9 mouse cellular contexts compared by ENCODE assay signal in genomic region chr2:179799906-179800532, GRCm38 (mm10).
DNase-seq lines count a peak whose midpoint lies in the region; ATAC-seq lines count a peak whose summit lies in the region.
"Had no signal": no experiment of that assay in that cellular context is flagged by ENCODE, and none has a peak within 500 bp of the region (broad histone marks: within the 10 kb centered on the region; RNA-seq: fewer than 3 reads in every experiment).

No protein-coding gene starts in this region.

- no peak overlapping the region for H3K4me2 ChIP-seq in forebrain, embryonic 12.5 days
- H3K4me2 ChIP-seq in forebrain, embryonic 11.5 days (ENCODE audit: low read depth, low read length, severe bottlenecking), result no peak overlapping the region
- H3K4me2 ChIP-seq in midbrain, embryonic 14.5 days (ENCODE audit: low read length), result no peak overlapping the region
- no peak overlapping the region for H3K4me2 ChIP-seq in midbrain, embryonic 11.5 days
- H3K4me2 ChIP-seq: limb, embryonic 13.5 days had no signal

- no peaks in the 10 kb centered on the region for H3K27me3 ChIP-seq in forebrain, embryonic 12.5 days
- no peaks in the 10 kb centered on the region for H3K27me3 ChIP-seq in forebrain, embryonic 11.5 days (ENCODE audit: control insufficient read depth, insufficient read depth, low read length)
- no peaks in the 10 kb centered on the region for H3K27me3 ChIP-seq in midbrain, embryonic 14.5 days (ENCODE audit: control insufficient read depth, insufficient read depth, low read length)
- no peaks in the 10 kb centered on the region for H3K27me3 ChIP-seq in midbrain, embryonic 11.5 days (ENCODE audit: control insufficient read depth, insufficient read depth, low read length)

- intact Hi-C loops in left cerebral cortex, postnatal 10 days (cut with DNase I), result no loop called here

- no peaks in the 10 kb centered on the region for H3K9me3 ChIP-seq in forebrain, embryonic 12.5 days
- no peaks in the 10 kb centered on the region for H3K9me3 ChIP-seq in forebrain, embryonic 11.5 days (ENCODE audit: control insufficient read depth, low read length)
- no peaks in the 10 kb centered on the region for H3K9me3 ChIP-seq in midbrain, embryonic 14.5 days (ENCODE audit: control insufficient read depth, low read length)
- no peaks in the 10 kb centered on the region for H3K9me3 ChIP-seq in midbrain, embryonic 11.5 days (ENCODE audit: control insufficient read depth, low read length)
- H3K9me3 ChIP-seq: limb, embryonic 13.5 days had no signal

- H3K4me1 ChIP-seq in forebrain, embryonic 12.5 days, result peaks cover 11% of the 10 kb centered on the region; the same call in 1 of the 2 replicates
- no peaks in the 10 kb centered on the region for H3K4me1 ChIP-seq in forebrain, embryonic 11.5 days (replicated peaks; ENCODE audit: control insufficient read depth, insufficient read depth, low read length)
- H3K4me1 ChIP-seq in midbrain, embryonic 14.5 days (ENCODE audit: control insufficient read depth, insufficient read depth, low read length), result no peaks in the 10 kb centered on the region
- no peaks in the 10 kb centered on the region for H3K4me1 ChIP-seq in midbrain, embryonic 11.5 days (ENCODE audit: control insufficient read depth, insufficient read depth, low read length)

- 79% methylated on average over 19 of the region's 19 CpGs for WGBS in forebrain, embryonic 12.5 days
- 90% methylated on average over 19 of the region's 19 CpGs for WGBS in forebrain, embryonic 11.5 days
- 75% methylated on average over 19 of the region's 19 CpGs for WGBS in midbrain, embryonic 14.5 days
- WGBS in midbrain, embryonic 11.5 days, result 92% methylated on average over 19 of the region's 19 CpGs

- no peak overlapping the region for H3K4me3 ChIP-seq in forebrain, embryonic 12.5 days (replicated peaks)
- no peak overlapping the region for H3K4me3 ChIP-seq in forebrain, embryonic 11.5 days (ENCODE audit: low read depth, low read length)
- H3K4me3 ChIP-seq in midbrain, embryonic 14.5 days (replicated peaks; ENCODE audit: low read depth, low read length), result no peak overlapping the region
- no peak overlapping the region for H3K4me3 ChIP-seq in midbrain, embryonic 11.5 days (ENCODE audit: low read depth, low read length)
- H3K4me3 ChIP-seq: limb, embryonic 13.5 days had no signal

- no peaks in the 10 kb centered on the region for H3K36me3 ChIP-seq in forebrain, embryonic 12.5 days (replicated peaks)
- no peaks in the 10 kb centered on the region for H3K36me3 ChIP-seq in forebrain, embryonic 11.5 days (ENCODE audit: control insufficient read depth, insufficient read depth, low read length)
- no peaks in the 10 kb centered on the region for H3K36me3 ChIP-seq in midbrain, embryonic 14.5 days (ENCODE audit: control insufficient read depth, insufficient read depth, low read length)
- H3K36me3 ChIP-seq in midbrain, embryonic 11.5 days (ENCODE audit: control insufficient read depth, insufficient read depth, low read length), result no peaks in the 10 kb centered on the region
- H3K36me3 ChIP-seq: limb, embryonic 13.5 days had no signal

- no peak overlapping the region for H3K9ac ChIP-seq in forebrain, embryonic 12.5 days
- no peak overlapping the region for H3K9ac ChIP-seq in forebrain, embryonic 11.5 days (ENCODE audit: low read length)
- H3K9ac ChIP-seq in midbrain, embryonic 14.5 days (replicated peaks; ENCODE audit: low read length), result no peak overlapping the region
- no peak overlapping the region for H3K9ac ChIP-seq in midbrain, embryonic 11.5 days (ENCODE audit: low read length)
- H3K9ac ChIP-seq: limb, embryonic 13.5 days had no signal

- H3K27ac ChIP-seq in forebrain, embryonic 12.5 days, result peak overlapping the region; percentile 51; the same call in 1 of the 2 replicates
- H3K27ac ChIP-seq in forebrain, embryonic 11.5 days (ENCODE audit: low read depth, low read length), result no peak overlapping the region
- H3K27ac ChIP-seq in midbrain, embryonic 14.5 days (replicated peaks; ENCODE audit: low read depth, low read length), result no peak overlapping the region
- H3K27ac ChIP-seq in midbrain, embryonic 11.5 days (ENCODE audit: low read depth, low read length), result no peak overlapping the region

- ATAC-seq in forebrain, embryonic 12.5 days (ENCODE audit: low FRiP score), result peak; percentile 27; the same call in 1 of the 2 replicates
- no peak for ATAC-seq in forebrain, embryonic 11.5 days (replicated peaks; ENCODE audit: low FRiP score)
- ATAC-seq in midbrain, embryonic 14.5 days (ENCODE audit: low FRiP score, low TSS enrichment), result peak; percentile 17; the same call in 1 of the 2 replicates
- no peak for ATAC-seq in midbrain, embryonic 11.5 days (ENCODE audit: low FRiP score)
- ATAC-seq in granulocyte monocyte progenitor cell, adult 5-6 weeks (replicated peaks; ENCODE audit: poor library complexity, severe bottlenecking), result no peak

- DNase-seq in forebrain, embryonic 11.5 days (ENCODE audit: low spot score), result no peak
- peak; percentile 62 for DNase-seq in midbrain, embryonic 14.5 days
- no peak for DNase-seq in midbrain, embryonic 11.5 days (ENCODE audit: low spot score, missing footprints)
- DNase-seq in left cerebral cortex, postnatal 10 days (ENCODE audit: extremely low spot score in 1 of 2, low spot score in 2 of 2), result peak; percentile 65 to 68
- DNase-seq in spleen, postnatal 10 days (ENCODE audit: low spot score in 2 of 2), result no peak
- DNase-seq in natural killer cell, adult 2 months (ENCODE audit: low spot score in 2 of 2), result no peak

Comparison
In these comparisons a context has a peak if more than half of its experiments do, and no peak if none do; other contexts are left out.
1. ATAC-seq: peak in forebrain, embryonic 12.5 days (single experiment) and midbrain, embryonic 14.5 days (single experiment); none in forebrain, embryonic 11.5 days (single experiment), midbrain, embryonic 11.5 days (single experiment) and granulocyte monocyte progenitor cell, adult 5-6 weeks (single experiment).
2. DNase-seq: peak in midbrain, embryonic 14.5 days (single experiment) and left cerebral cortex, postnatal 10 days (2 of 2); none in forebrain, embryonic 11.5 days (single experiment), midbrain, embryonic 11.5 days (single experiment), spleen, postnatal 10 days (0 of 2) and natural killer cell, adult 2 months (0 of 2).